Mouse (Mus musculus): ENCODE results near the gene Wapl.
A peak's percentile ranks its signal among the peaks of the same experiment; 100 is the strongest.

Wapl gene

DNA sequence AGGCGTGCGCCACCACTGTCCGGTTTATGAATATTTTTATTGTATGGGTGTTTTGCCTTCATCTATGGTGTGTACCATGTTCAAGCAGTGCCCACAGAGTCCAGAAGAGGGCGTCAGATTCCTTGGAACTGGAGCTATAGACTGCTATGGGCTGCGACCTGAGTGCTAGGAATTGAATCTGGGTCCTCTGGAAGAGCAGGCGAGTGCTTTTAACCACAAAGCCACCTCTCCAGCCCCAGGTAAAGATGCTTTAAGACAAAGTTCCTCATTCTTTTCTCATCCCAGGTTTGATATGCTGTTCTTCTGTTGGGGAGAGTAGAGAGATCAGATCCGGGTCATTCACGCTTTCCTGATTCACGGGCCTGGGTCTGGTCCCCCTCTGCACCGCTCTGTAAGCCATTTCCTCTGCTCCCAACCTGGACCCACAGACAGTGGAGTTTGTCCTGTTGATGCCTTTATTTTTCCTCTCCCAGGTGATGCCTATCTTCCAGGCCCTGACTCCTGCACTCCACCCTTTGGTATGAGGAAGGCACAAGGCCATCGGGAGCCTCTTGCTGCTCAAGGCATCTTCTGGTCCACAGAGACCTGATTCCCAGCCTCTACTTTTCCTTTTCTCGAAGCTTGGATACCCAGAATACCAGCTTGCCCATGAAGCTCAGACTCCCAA is 103.1 kb downstream of the Wapl start:
- peak; percentile 75 for DNase-seq

DNA sequence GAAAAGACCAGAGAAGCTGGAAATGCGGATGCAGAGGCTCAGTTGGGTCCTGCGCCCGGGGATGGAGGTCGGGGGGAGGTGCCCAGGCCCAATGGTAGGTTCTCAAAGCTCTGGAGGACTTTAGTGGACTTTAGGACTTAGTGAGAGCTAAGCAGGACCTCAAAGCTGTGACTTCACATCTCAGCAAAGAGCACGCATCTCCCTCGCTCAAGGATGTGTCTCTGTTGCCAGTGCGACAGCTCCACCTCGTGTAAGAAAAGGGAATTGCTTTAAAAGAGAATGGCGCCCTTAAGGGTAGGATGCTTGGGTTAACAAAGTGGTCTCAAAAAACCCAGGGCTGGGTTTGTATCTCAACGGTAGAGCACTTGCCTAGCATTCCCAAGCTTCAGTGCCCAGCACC is 104.1 kb downstream of the Wapl start:
- DNase-seq = peak; percentile 71

DNA sequence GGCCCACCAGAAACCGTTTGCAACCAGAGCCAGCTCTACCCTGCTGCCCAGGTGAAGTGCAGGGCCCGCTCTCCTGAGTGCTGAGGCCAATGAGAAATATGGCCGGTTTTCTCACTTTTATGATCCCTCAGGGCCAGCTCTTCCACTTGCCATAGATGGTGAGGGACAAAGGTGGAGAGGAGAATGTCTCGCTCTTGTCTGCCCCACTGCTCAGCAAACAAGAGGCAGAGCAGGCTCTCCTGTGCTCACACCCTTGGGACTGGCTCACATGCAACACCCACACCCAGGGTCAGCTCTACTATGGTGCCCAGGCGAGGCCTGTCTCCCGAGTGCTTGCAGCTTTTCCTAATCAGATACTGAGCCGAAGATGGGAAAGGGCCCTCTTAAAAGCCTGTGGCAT is 105.0 kb downstream of the Wapl start:
- peak; percentile 78 for DNase-seq

DNA sequence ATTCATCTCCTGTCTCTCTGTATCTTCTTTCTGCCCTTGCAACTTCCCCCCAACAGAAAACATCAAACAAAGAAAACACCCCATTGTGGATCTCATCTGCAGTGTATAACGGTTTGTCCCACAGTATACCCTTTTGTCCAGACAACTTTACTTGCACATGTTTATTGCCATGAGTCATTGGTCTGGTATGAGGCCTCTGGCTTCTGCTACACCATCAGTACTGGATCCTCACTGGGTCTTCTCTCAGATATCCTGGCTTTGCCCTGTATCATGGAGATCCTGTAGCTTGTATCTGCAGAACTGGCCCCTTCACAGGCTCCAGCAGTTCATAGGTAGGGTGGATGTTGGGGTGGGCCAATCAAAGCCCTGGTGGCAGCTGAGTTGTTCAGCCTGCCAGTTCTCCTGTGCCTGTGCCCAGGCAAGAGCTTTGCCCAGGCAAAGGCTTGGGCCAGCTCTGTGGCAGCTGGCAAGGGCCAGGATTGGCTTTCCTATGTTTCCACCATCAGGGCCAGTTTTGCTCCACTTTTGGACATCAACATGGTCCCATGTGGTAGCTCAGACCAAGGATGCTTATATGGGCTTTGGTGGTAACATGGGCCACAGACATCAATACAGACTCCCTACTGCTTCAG is 119.8 kb downstream of the Wapl start:
- peak; percentile 53 for DNase-seq
